Mouse (Mus musculus): ENCODE data around the gene Tmed10.

DNA sequence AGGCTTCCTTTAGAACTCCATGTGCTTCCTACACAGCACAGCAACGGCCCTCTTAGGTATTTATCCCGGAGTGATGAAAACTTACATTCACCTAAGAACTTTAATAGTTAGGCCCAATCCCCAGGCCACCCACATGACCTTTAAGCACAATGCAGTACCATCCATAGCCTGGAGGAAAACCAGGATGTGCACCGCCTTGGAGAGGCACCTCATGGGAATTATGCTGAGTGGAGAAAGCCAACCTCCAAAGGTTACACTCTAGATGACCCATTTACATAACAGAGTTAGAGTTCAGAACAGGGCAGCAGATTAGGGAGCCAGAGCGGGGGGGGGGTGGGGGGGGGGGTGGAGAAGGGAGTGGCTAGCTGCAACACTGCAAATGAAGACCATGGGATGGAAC, 32.3 kb downstream of the Tmed10 start:
- TF ChIP-seq CTCF (IDR thresholded peaks at IDR 0.05; ENCODE audit: extremely low read depth, insufficient read depth, low read length) (no peak), POLR2A (IDR thresholded peaks at IDR 0.05; ENCODE audit: extremely low read depth, insufficient read depth, low read length) (no peak)

Data from cortical plate, adult 2 months (tissue).